Mouse (Mus musculus): ENCODE results near the gene Rhbdd1. TPM values are rescaled to one million over a fixed set of nuclear protein-coding genes. Genes with fewer than 3 reads are reported as not detected.

Gene Rhbdd1
- 1 to 10 TPM; 8.7 to 9.9 TPM for total RNA-seq (2021)
- long read RNA-seq, experiment 1, partial matches to known transcripts: 0 of 5 reads
- long read RNA-seq, experiment 1, other reads (novel, unspliced or antisense): 2 of 5 reads
- long read RNA-seq, experiment 2, partial matches to known transcripts: 1 of 4 reads
- long read RNA-seq, experiment 2, other reads (novel, unspliced or antisense): 1 of 4 reads

GRCm38 (mm10) chr1:82316111-82316745 is at the start of gene Rhbdd1:
Rhbdd1 (plus strand) TSS chr1:82316452.
- peak; percentile 97 for DNase-seq
- intact Hi-C loops (cut with DNase I; ENCODE audit: low total_unique reads): no loop called here

GRCm38 (mm10) chr1:82267547-82267946 is 48.7 kb upstream of the Rhbdd1 start:
- intact Hi-C loops (cut with DNase I; ENCODE audit: low total_unique reads): no loop called here
- no peak for DNase-seq

- intact Hi-C loops (cut with DNase I; ENCODE audit: low total_unique reads): no loop called here
These were observed 44.0 kb upstream of the Rhbdd1 start for GRCm38 (mm10) chr1:82272231-82272630.

GRCm38 (mm10) chr1:82273529-82273928 is 42.7 kb upstream of the Rhbdd1 start:
- intact Hi-C loops (cut with DNase I; ENCODE audit: low total_unique reads): no loop called here
- no peak for DNase-seq

More at GRCm38 (mm10) chr1:82272231-82272630, 44.0 kb upstream of the Rhbdd1 start:
- no peak for DNase-seq

GRCm38 (mm10) chr1:82274361-82274760 is 41.9 kb upstream of the Rhbdd1 start:
- intact Hi-C loops (cut with DNase I; ENCODE audit: low total_unique reads): no loop called here
- DNase-seq: no peak

GRCm38 (mm10) chr1:82279768-82280167 is 36.5 kb upstream of the Rhbdd1 start:
- no peak for DNase-seq
- intact Hi-C loops (cut with DNase I; ENCODE audit: low total_unique reads): loop anchor here (10.0 kb wide), 1 partner anchor 145 kb away; no protein-coding TSS in a partner anchor

GRCm38 (mm10) chr1:82281823-82282222 is 34.4 kb upstream of the Rhbdd1 start:
- DNase-seq: no peak
- intact Hi-C loops (cut with DNase I; ENCODE audit: low total_unique reads): loop anchor here (10.0 kb wide), 1 partner anchor 147 kb away; no protein-coding TSS in a partner anchor

- intact Hi-C loops (cut with DNase I; ENCODE audit: low total_unique reads): loop anchor here (10.0 kb wide), 1 partner anchor 148 kb away; no protein-coding TSS in a partner anchor
- peak; percentile 92 for DNase-seq
These were observed 33.1 kb upstream of the Rhbdd1 start for GRCm38 (mm10) chr1:82282992-82283611.

- no peak for DNase-seq
- intact Hi-C loops (cut with DNase I; ENCODE audit: low total_unique reads): loop anchor here (10.0 kb wide), 1 partner anchor 149 kb away; no protein-coding TSS in a partner anchor
These were observed 32.4 kb upstream of the Rhbdd1 start for GRCm38 (mm10) chr1:82283901-82284301.

GRCm38 (mm10) chr1:82284403-82284802 is 31.8 kb upstream of the Rhbdd1 start:
- DNase-seq: no peak
- intact Hi-C loops (cut with DNase I; ENCODE audit: low total_unique reads): loop anchor here (10.0 kb wide), 1 partner anchor 150 kb away; no protein-coding TSS in a partner anchor

- intact Hi-C loops (cut with DNase I; ENCODE audit: low total_unique reads): loop anchor here (5.0 to 10.0 kb wide), 2 partner anchors 151 to 308 kb away; no protein-coding TSS in a partner anchor
- DNase-seq: no peak
These were observed 30.6 kb upstream of the Rhbdd1 start for GRCm38 (mm10) chr1:82285461-82286189.

- intact Hi-C loops (cut with DNase I; ENCODE audit: low total_unique reads): loop anchor here (5.0 to 10.0 kb wide), 2 partner anchors 152 to 309 kb away; no protein-coding TSS in a partner anchor
- DNase-seq: peak; percentile 21
These were observed 29.8 kb upstream of the Rhbdd1 start for GRCm38 (mm10) chr1:82286190-82287051.

- peak; percentile 19 for DNase-seq
- intact Hi-C loops (cut with DNase I; ENCODE audit: low total_unique reads): loop anchor here (5.0 to 10.0 kb wide), 2 partner anchors 152 to 310 kb away; no protein-coding TSS in a partner anchor
These were observed 29.0 kb upstream of the Rhbdd1 start for GRCm38 (mm10) chr1:82287052-82287775.

GRCm38 (mm10) chr1:82287776-82288325 is 28.4 kb upstream of the Rhbdd1 start:
- peak; percentile 11 for DNase-seq
- intact Hi-C loops (cut with DNase I; ENCODE audit: low total_unique reads): loop anchor here (5.0 to 10.0 kb wide), 2 partner anchors 153 to 311 kb away; no protein-coding TSS in a partner anchor

GRCm38 (mm10) chr1:82288421-82288990 is 27.7 kb upstream of the Rhbdd1 start:
- intact Hi-C loops (cut with DNase I; ENCODE audit: low total_unique reads): loop anchor here (5.0 to 10.0 kb wide), 2 partner anchors 154 to 311 kb away; no protein-coding TSS in a partner anchor
- peak; percentile 35 for DNase-seq

- intact Hi-C loops (cut with DNase I; ENCODE audit: low total_unique reads): loop anchor here (5.0 to 10.0 kb wide), 2 partner anchors 155 to 312 kb away; no protein-coding TSS in a partner anchor
- peak; percentile 42 for DNase-seq
These were observed 26.9 kb upstream of the Rhbdd1 start for GRCm38 (mm10) chr1:82289116-82289989.

Measured in gastrocnemius, postnatal 14 days (tissue).